Mouse (Mus musculus): ENCODE measurements at regions not wholly inside any gene's neighbourhood (a gene's known extent, or its start where the extent isn't known, plus 50 kb on each side); places are given as distances from the start of the nearest gene placed in this dataset.

DNA sequence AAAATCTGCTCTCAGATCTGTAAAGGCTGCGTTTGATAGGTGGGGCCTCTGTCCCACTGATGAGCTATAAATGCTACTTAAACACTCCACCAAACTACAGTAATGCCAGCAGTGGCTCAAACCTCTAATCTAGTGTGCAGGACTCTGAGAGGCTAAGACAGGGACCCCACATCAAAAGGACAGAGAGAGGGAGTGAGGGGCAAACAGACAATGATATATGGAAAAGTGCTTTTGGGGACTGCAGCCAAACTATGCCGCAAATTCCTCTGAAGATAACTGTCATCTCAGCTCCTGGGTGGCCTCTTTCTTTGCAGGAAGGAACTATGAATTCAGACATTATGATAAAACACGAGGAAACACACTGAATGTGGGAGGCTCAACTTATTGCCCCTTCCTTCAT lies 138.9 kb upstream of the Ddit4l start:
- Histone ChIP-seq H3K27me3 (replicated peaks; ENCODE audit: control insufficient read depth, insufficient read depth, low read length) (no peaks in the 10 kb centered on the region), H3K4me2 (ENCODE audit: low read depth, low read length) (no peak overlapping the region), H3K4me3 (ENCODE audit: low read length) (no peak overlapping the region), H3K9me3 (ENCODE audit: control insufficient read depth, low read length) (no peaks in the 10 kb centered on the region), H3K9ac (ENCODE audit: low read depth, low read length) (no peak overlapping the region), H3K36me3 (ENCODE audit: control insufficient read depth, insufficient read depth, low read length) (no peaks in the 10 kb centered on the region), H3K27ac (ENCODE audit: low read length) (no peak overlapping the region), H3K4me1 (ENCODE audit: control insufficient read depth, insufficient read depth, low read length) (0 out of 2 replicates have a peak, but pooled peaks cover 3% of the 10 kb centered on the region)
- WGBS, result 47% methylated on average over 3 of the region's 3 CpGs
- no peak for ATAC-seq

DNA sequence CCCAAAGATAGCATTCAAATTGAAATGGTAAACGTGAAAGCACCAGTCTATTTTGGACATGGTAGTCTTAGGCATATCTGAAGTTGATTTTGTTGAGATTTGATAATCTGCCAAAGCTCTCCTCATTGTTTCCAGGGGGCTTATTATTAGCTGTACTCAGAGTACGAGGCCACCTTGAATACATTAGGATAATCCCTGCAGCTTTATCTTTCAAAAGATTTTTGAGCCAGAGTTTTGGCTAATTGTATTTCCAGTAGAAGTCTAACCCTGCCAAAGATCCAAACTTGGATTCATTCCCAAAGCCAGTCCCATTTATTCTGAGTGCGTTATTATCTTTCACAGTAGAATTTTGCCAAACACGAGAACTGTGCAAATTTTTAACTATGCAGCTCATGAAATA lies 138.4 kb upstream of the Ddit4l start:
- Histone ChIP-seq H3K9me3 (ENCODE audit: control insufficient read depth, low read length) (no peaks in the 10 kb centered on the region), H3K27me3 (replicated peaks; ENCODE audit: control insufficient read depth, insufficient read depth, low read length) (no peaks in the 10 kb centered on the region), H3K27ac (ENCODE audit: low read length) (no peak overlapping the region), H3K4me3 (ENCODE audit: low read length) (no peak overlapping the region), H3K4me2 (ENCODE audit: low read depth, low read length) (no peak overlapping the region), H3K36me3 (ENCODE audit: control insufficient read depth, insufficient read depth, low read length) (no peaks in the 10 kb centered on the region), H3K4me1 (ENCODE audit: control insufficient read depth, insufficient read depth, low read length) (0 out of 2 replicates have a peak, but pooled peaks cover 3% of the 10 kb centered on the region), H3K9ac (ENCODE audit: low read depth, low read length) (no peak overlapping the region)
- ATAC-seq, result no peak
- WGBS, result 46% methylated on average over 4 of the region's 4 CpGs

DNA sequence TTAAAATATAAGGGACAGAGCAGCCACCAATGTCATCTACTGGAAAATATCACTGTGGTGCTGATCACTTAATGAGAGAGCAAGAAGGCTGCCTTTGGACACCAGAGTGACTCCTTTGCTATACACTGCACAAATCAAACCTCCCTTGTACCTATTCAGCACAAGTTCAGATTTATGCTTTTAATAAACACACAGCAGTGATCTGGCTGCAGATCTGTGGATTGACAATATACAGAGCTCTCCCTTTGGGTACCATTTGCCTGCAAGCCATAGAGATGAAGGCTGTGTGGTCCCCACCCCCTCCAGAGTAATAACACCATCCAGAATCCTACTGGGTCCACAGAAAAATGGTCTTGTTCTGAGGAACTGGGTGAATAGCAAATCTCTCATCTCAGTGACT lies 131.8 kb upstream of the Ddit4l start:
- no peak overlapping the region for H3K27ac ChIP-seq (ENCODE audit: low read length)
- H3K4me1 ChIP-seq (ENCODE audit: control insufficient read depth, insufficient read depth, low read length), result no peaks in the 10 kb centered on the region
- no peak overlapping the region for H3K4me3 ChIP-seq (ENCODE audit: low read length)
- H3K9ac ChIP-seq (ENCODE audit: low read depth, low read length), result no peak overlapping the region
- H3K27me3 ChIP-seq (replicated peaks; ENCODE audit: control insufficient read depth, insufficient read depth, low read length), result no peaks in the 10 kb centered on the region
- H3K4me2 ChIP-seq (ENCODE audit: low read depth, low read length), result no peak overlapping the region
- ATAC-seq, result no peak
- no peaks in the 10 kb centered on the region for H3K36me3 ChIP-seq (ENCODE audit: control insufficient read depth, insufficient read depth, low read length)
- no peaks in the 10 kb centered on the region for H3K9me3 ChIP-seq (ENCODE audit: control insufficient read depth, low read length)

DNA sequence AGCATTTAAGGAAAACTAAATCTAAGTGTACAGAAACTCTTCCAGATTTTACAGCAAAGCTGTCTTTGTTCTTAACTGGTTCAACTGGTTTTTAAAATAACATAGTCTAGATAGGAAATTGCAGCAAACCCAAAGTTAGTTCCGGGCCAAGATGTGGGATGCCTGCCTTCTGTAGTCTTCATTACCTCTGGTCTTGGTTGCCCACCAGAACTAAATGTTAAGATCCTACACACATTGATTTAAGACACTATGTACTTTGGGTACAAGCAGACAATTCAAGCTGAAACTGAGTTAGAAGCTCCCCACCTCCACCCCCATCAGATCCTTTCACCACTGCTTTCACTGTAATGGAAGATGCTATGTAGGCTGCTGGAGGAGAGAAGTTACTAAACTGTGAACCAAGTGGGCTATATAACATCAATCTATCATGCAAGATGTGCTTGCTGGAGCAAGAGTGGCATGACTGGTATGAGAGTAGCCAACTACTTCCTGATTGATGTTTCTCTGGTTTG lies 129.8 kb upstream of the Ddit4l start:
- Histone ChIP-seq H3K4me2 (ENCODE audit: low read depth, low read length) (no peak overlapping the region), H3K4me3 (ENCODE audit: low read length) (no peak overlapping the region), H3K27ac (ENCODE audit: low read length) (no peak overlapping the region), H3K36me3 (ENCODE audit: control insufficient read depth, insufficient read depth, low read length) (no peaks in the 10 kb centered on the region), H3K9ac (ENCODE audit: low read depth, low read length) (no peak overlapping the region), H3K9me3 (ENCODE audit: control insufficient read depth, low read length) (no peaks in the 10 kb centered on the region), H3K27me3 (replicated peaks; ENCODE audit: control insufficient read depth, insufficient read depth, low read length) (no peaks in the 10 kb centered on the region), H3K4me1 (ENCODE audit: control insufficient read depth, insufficient read depth, low read length) (no peaks in the 10 kb centered on the region)
- ATAC-seq, result no peak
- 59% methylated on average over 1 of the region's 1 CpGs for WGBS

DNA sequence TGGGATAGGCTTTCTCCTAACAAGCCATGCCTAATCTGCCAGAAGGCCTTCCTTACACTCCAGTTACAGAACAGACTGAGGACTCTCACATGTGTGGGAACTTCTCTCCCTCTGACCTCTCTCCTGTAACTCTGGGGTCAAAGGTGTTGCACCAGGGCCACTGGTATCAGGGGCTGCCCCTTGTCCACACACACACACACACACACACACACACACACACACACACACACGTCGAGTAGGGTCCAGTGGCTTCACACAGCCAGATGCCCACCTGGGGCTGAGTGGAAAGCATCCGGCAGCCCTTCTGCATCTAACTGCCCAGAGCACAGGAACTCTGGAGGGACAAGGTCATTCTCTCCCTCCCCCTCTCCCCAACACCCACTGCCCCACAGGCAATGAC lies 123.1 kb upstream of the Ddit4l start:
- Histone ChIP-seq H3K27me3 (replicated peaks; ENCODE audit: control insufficient read depth, insufficient read depth, low read length) (no peaks in the 10 kb centered on the region), H3K4me1 (ENCODE audit: control insufficient read depth, insufficient read depth, low read length) (no peaks in the 10 kb centered on the region), H3K9me3 (ENCODE audit: control insufficient read depth, low read length) (no peaks in the 10 kb centered on the region), H3K9ac (ENCODE audit: low read depth, low read length) (no peak overlapping the region), H3K27ac (ENCODE audit: low read length) (no peak overlapping the region), H3K4me2 (ENCODE audit: low read depth, low read length) (no peak overlapping the region), H3K36me3 (ENCODE audit: control insufficient read depth, insufficient read depth, low read length) (no peaks in the 10 kb centered on the region), H3K4me3 (ENCODE audit: low read length) (no peak overlapping the region)
- no peak for ATAC-seq
- WGBS, result 66% methylated on average over 3 of the region's 3 CpGs

DNA sequence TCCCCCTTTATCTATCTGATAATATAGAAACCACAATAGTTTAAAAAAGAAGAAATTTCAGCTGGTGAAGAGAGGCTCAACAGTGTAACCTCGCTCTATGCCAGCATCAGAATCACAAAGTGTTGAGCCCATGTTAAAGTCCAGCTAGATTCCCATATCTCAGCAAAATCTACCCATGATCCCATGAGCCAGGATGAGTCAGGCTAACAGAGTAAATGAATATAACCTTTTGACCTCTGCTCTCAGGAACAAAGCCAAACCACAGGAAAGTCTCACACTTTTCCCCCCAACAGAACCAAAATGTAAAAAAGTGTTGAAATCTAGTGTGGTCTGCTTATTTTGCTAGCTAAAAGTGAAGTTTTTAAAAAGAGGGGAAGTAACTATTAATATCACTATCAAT lies 110.1 kb upstream of the Ddit4l start:
- Histone ChIP-seq H3K4me2 (ENCODE audit: low read depth, low read length) (no peak overlapping the region), H3K4me3 (ENCODE audit: low read length) (no peak overlapping the region), H3K27me3 (replicated peaks; ENCODE audit: control insufficient read depth, insufficient read depth, low read length) (no peaks in the 10 kb centered on the region), H3K4me1 (ENCODE audit: control insufficient read depth, insufficient read depth, low read length) (no peaks in the 10 kb centered on the region), H3K36me3 (ENCODE audit: control insufficient read depth, insufficient read depth, low read length) (no peaks in the 10 kb centered on the region), H3K9me3 (ENCODE audit: control insufficient read depth, low read length) (no peaks in the 10 kb centered on the region), H3K27ac (ENCODE audit: low read length) (no peak overlapping the region), H3K9ac (ENCODE audit: low read depth, low read length) (no peak overlapping the region)
- ATAC-seq, result no peak
- 96% methylated on average over 1 of the region's 1 CpGs for WGBS

DNA sequence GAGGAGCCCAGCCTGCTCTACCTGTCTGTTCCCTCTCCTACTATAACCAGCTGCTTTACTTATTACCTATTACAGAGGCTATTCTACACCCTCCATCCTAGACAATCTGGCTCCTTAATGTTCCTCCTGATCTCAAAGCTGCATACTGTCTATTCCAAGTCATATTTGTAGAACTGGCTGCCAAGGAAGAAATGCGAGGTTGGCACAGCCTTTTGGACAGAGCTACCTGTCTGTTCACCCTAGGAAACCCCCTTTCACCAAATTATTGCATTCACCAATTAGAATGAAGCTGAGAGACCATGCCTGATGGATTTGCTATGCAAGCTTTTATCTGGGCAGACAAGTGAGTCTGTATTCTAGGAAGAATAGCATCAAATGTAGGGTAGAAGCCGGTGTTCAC lies 109.0 kb upstream of the Ddit4l start:
- WGBS, result 83% methylated on average over 2 of the region's 2 CpGs

DNA sequence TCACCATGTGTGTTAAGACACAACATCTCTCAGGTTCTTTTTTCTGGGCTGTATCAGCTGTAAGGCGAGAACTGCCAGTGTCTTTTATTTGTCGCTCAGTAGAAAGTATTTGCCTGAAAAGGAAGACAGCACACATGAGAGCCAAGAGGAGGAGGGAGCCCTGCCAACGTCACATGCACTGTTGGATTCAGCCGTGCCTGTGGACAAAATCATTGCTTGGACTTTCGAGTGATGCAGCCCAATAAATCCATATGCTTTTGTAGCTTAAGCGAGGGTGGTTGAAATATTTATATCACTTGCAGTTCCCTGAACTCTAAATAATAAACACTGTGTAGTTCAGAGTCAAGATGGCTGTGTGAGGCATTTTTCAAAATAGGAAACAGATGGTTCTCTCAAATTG lies 108.4 kb upstream of the Ddit4l start:
- H3K4me3 ChIP-seq (ENCODE audit: low read length), result no peak overlapping the region
- H3K9ac ChIP-seq (ENCODE audit: low read depth, low read length), result no peak overlapping the region
- no peak overlapping the region for H3K4me2 ChIP-seq (ENCODE audit: low read depth, low read length)
- no peaks in the 10 kb centered on the region for H3K4me1 ChIP-seq (ENCODE audit: control insufficient read depth, insufficient read depth, low read length)
- no peaks in the 10 kb centered on the region for H3K27me3 ChIP-seq (replicated peaks; ENCODE audit: control insufficient read depth, insufficient read depth, low read length)
- no peaks in the 10 kb centered on the region for H3K9me3 ChIP-seq (ENCODE audit: control insufficient read depth, low read length)
- no peaks in the 10 kb centered on the region for H3K36me3 ChIP-seq (ENCODE audit: control insufficient read depth, insufficient read depth, low read length)
- ATAC-seq, result no peak
- WGBS, result 53% methylated on average over 6 of the region's 6 CpGs
- no peak overlapping the region for H3K27ac ChIP-seq (ENCODE audit: low read length)

More for the DNA sequence above, 109.0 kb upstream of the Ddit4l start:
- Histone ChIP-seq H3K4me1 (ENCODE audit: control insufficient read depth, insufficient read depth, low read length) (no peaks in the 10 kb centered on the region), H3K4me2 (ENCODE audit: low read depth, low read length) (no peak overlapping the region), H3K27me3 (replicated peaks; ENCODE audit: control insufficient read depth, insufficient read depth, low read length) (no peaks in the 10 kb centered on the region), H3K9me3 (ENCODE audit: control insufficient read depth, low read length) (no peaks in the 10 kb centered on the region), H3K4me3 (ENCODE audit: low read length) (no peak overlapping the region), H3K27ac (ENCODE audit: low read length) (no peak overlapping the region), H3K36me3 (ENCODE audit: control insufficient read depth, insufficient read depth, low read length) (no peaks in the 10 kb centered on the region), H3K9ac (ENCODE audit: low read depth, low read length) (no peak overlapping the region)
- ATAC-seq, result no peak

DNA sequence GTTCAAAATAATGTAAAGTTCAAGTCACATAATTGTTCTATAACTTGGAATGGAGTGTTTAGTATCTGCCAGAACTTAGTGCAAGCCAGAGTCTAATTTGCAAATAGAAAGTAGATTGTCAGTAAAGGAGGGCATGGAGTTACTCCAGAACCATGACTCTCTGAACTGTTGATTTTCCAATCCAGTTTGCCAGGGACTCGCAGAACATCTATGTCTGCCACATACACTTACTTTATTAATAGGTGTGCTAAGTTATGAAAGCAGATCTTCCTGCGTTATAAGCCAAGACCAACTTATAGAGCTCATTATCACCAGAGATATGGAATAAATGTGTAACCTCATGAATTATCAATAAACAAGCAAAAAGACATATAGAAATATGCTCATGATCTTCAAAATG lies 107.2 kb upstream of the Ddit4l start:
- 89% methylated on average over 2 of the region's 2 CpGs for WGBS
- Histone ChIP-seq H3K4me3 (ENCODE audit: low read length) (no peak overlapping the region), H3K4me1 (ENCODE audit: control insufficient read depth, insufficient read depth, low read length) (no peaks in the 10 kb centered on the region), H3K27ac (ENCODE audit: low read length) (no peak overlapping the region), H3K9ac (ENCODE audit: low read depth, low read length) (no peak overlapping the region), H3K4me2 (ENCODE audit: low read depth, low read length) (no peak overlapping the region), H3K9me3 (ENCODE audit: control insufficient read depth, low read length) (no peaks in the 10 kb centered on the region), H3K36me3 (ENCODE audit: control insufficient read depth, insufficient read depth, low read length) (no peaks in the 10 kb centered on the region), H3K27me3 (replicated peaks; ENCODE audit: control insufficient read depth, insufficient read depth, low read length) (no peaks in the 10 kb centered on the region)
- ATAC-seq, result no peak

DNA sequence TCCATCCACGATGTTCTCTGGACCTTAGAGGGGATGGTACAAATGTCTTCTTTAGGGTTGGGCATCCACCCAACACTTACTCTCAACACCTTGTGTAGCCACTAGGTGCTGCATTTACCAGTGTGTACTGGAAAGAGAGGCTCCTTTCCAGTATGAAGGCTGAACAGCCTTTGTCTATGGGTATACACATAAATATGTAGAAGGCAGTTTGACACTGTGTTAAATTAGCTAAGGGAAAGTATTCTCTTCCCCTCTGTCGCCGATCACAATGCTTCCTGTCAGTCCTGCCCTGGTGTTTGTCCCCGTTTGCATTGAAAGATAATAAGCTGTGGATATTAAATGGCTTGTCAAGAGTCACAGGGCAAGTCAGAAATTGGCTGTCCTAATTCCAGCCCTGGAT lies 104.0 kb upstream of the Ddit4l start:
- H3K4me2 ChIP-seq (ENCODE audit: low read depth, low read length), result no peak overlapping the region
- no peaks in the 10 kb centered on the region for H3K27me3 ChIP-seq (replicated peaks; ENCODE audit: control insufficient read depth, insufficient read depth, low read length)
- no peak overlapping the region for H3K27ac ChIP-seq (ENCODE audit: low read length)
- no peak overlapping the region for H3K4me3 ChIP-seq (ENCODE audit: low read length)
- ATAC-seq, result no peak
- no peaks in the 10 kb centered on the region for H3K4me1 ChIP-seq (ENCODE audit: control insufficient read depth, insufficient read depth, low read length)
- no peaks in the 10 kb centered on the region for H3K36me3 ChIP-seq (ENCODE audit: control insufficient read depth, insufficient read depth, low read length)
- no peak overlapping the region for H3K9ac ChIP-seq (ENCODE audit: low read depth, low read length)
- WGBS, result 47% methylated on average over 4 of the region's 4 CpGs
- H3K9me3 ChIP-seq (ENCODE audit: control insufficient read depth, low read length), result no peaks in the 10 kb centered on the region

All from intestine, embryonic 16.5 days (tissue).